Mouse (Mus musculus) bone marrow, adult 2 months (tissue): ENCODE measurements around the gene Med13l. TPM values are rescaled to one million over a fixed set of nuclear protein-coding genes. Genes with fewer than 3 reads are reported as not detected.

Experiments
- H3K27ac ChIP-seq: fragments of 200-500 bp; 2 replicates; pipeline ENCODE4 v1.5.1; 2012; ENCODE audit warnings: low read depth, mild to moderate bottlenecking, control low read depth, inconsistent platforms, low read length; ENCODE audit not compliant: control insufficient read depth, poor library complexity, insufficient read depth
- H3K4me1 ChIP-seq: fragments of 200-500 bp; 2 replicates; pipeline ENCODE4 v1.6.1; 2011; ENCODE audit warnings: low read length; ENCODE audit not compliant: control insufficient read depth, insufficient read depth
- H3K4me3 ChIP-seq: fragments of 200-500 bp; replicated peaks from 2 replicates; pipeline ENCODE3; 2011; ENCODE audit warnings: mild to moderate bottlenecking, low read depth, low read length, control low read depth; ENCODE audit not compliant: control insufficient read depth
- CTCF ChIP-seq: fragments of 200-500 bp; IDR thresholded peaks from 2 replicates; pipeline ENCODE4 v1.5.1; 2011; ENCODE audit warnings: low read length, control low read depth; ENCODE audit not compliant: control insufficient read depth, insufficient read depth
- POLR2A ChIP-seq: fragments of 200-500 bp; IDR thresholded peaks from 2 replicates; pipeline ENCODE4 v1.6.1; 2011; ENCODE audit warnings: low read depth, mild to moderate bottlenecking, control low read depth, low read length, borderline replicate concordance; ENCODE audit not compliant: control insufficient read depth
- WGBS: fragments of 180-500 bp; shearing (Covaris S2); methylation state at CpG from one replicate; pipeline ENCODE4 v1.1.7; 2018; 5-methylcytosine and 5-hydroxymethylcytosine counted together
- polyA plus RNA-seq: library from polyadenylated mRNA; stranded (reverse); fragments of >200 nt; gene quantifications from 2 replicates; pipeline ENCODE4 v1.2.4, GENCODE M21; 2011; ENCODE audit warnings: low replicate concordance; ENCODE audit not compliant: missing spikeins, insufficient read depth, insufficient read length

The Med13l gene
- polyA plus RNA-seq, 1 experiment: 32.9 TPM

- H3K27ac ChIP-seq: peak overlapping the region; percentile 95
- peaks cover 3% of the 10 kb centered on the region for H3K4me1 ChIP-seq
- WGBS: 2% methylated on average over 78 of the region's 101 CpGs
- peak overlapping the region; percentile 59 for H3K4me3 ChIP-seq
- peak; percentile 36; the same call in 1 of the 2 replicates for TF ChIP-seq POLR2A
- TF ChIP-seq CTCF: 0 out of 2 replicates have a peak, but pooled peaks have one; percentile 5
Measured at GRCm38 (mm10) chr5:118559584-118560384, 695 bp upstream of the Med13l start.

DNA sequence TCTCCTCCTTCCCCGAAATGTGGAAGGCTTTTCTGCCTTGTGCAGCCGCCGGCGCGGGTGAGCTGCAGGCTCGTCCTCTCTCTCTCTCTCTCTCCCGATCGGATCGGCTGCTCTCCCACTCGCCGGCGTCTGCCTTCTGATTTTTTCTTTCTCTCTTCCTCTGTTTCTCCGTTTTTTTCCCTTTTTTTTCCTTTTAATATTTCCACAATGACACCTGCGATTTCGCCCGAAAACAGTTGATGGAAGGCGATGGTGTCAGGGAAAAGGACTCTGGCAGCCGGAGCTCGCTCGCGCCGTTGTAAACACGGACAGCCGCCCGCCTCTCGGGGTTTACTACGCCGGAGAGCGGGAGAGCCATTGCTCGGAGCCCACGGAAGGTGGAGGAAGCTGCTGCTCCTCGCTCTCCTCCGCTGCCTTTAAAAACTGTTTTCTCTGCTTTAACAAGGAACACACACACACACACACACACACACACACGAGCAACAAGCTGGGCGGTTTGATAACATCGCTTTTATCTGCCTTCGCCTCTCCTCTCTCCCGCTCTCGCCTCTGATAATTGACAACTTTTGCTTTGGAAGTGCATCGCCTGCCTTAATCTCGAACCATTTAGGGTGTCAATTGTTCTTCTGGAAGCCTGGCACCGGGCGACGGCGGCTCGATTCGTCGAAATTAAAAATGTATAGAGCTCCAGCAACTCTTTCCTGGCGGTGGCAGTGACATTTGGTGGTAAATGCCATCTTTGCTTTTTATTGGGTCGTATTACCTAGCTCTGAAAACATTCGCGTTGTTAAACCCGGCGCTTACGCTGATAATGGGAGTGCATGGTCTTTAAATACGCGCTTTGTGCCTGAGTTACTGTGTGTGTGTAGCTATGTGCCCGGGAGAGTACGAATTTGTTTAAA is 858 bp downstream of the Med13l start:
- TF ChIP-seq POLR2A (no peak), CTCF (no peak)
- Histone ChIP-seq H3K4me1 (peaks cover 4% of the 10 kb centered on the region), H3K4me3 (peak overlapping the region; percentile 93), H3K27ac (peak overlapping the region; percentile 93)
- under 1% methylated on average over 59 of the region's 59 CpGs for WGBS

- Histone ChIP-seq H3K27ac (no peak overlapping the region), H3K4me3 (peak overlapping the region; percentile 32), H3K4me1 (peaks cover 4% of the 10 kb centered on the region)
- WGBS: 14% methylated on average over 3 of the region's 3 CpGs
- TF ChIP-seq CTCF (no peak), POLR2A (no peak)
Measured at GRCm38 (mm10) chr5:118562206-118562605, 1.7 kb downstream of the Med13l start.

DNA sequence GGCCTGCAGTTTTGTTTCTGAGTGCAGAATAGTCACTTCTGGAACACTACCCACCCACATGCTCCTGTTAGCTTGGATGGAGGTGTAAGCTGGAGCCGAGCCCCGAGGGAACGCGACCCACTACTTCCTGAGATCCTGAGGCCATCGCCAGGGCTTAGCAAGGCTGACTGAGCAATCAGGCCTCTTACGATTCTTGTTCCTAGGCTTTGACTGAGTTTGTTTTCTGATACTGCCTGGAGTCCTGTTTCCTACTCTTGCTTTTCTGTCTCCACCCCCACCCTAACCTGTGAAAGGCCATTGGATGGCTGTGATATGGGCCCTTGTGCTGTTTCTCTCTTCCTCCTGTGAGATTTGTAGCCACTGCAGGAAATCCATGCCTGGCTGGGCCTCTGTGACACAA is 3.1 kb downstream of the Med13l start:
- peaks cover 4% of the 10 kb centered on the region for H3K4me1 ChIP-seq
- no peak for TF ChIP-seq CTCF
- no peak for TF ChIP-seq POLR2A
- WGBS: 13% methylated on average over 6 of the region's 6 CpGs
- no peak overlapping the region for H3K4me3 ChIP-seq
- no peak overlapping the region for H3K27ac ChIP-seq

- 94% methylated on average over 7 of the region's 7 CpGs for WGBS
- TF ChIP-seq POLR2A (no peak), CTCF (no peak)
- H3K4me1 ChIP-seq: peaks cover 4% of the 10 kb centered on the region
Measured at GRCm38 (mm10) chr5:118567395-118567794, 6.9 kb downstream of the Med13l start.

DNA sequence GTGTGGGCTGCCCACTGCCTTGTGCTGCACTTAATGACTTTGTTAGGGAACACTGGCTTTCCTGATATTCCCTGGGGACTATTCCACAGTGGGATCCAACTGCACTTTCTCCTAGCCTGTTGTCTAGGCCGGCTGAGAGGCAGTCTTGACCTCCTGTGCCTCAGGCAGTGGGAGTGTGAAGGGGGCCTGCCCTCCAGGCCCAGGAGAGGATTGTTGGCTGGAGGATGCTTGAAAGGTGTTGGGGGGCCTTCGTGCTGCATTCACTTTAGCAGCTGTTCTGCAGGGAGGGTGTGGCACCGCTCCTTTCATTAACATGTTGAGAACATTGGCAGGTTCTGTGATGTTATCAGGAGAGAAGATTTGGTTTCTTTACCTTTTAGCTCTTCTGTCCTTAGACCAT is 8.5 kb downstream of the Med13l start:
- Histone ChIP-seq H3K27ac (no peak overlapping the region), H3K4me1 (peaks cover 3% of the 10 kb centered on the region; the same call in 1 of the 2 replicates), H3K4me3 (no peak overlapping the region)
- 76% methylated on average over 3 of the region's 3 CpGs for WGBS
- TF ChIP-seq POLR2A (no peak), CTCF (no peak)

More at GRCm38 (mm10) chr5:118567395-118567794, 6.9 kb downstream of the Med13l start:
- H3K4me3 ChIP-seq: no peak overlapping the region
- no peak overlapping the region for H3K27ac ChIP-seq

- H3K27ac ChIP-seq: no peak overlapping the region
- peaks cover 9% of the 10 kb centered on the region for H3K4me1 ChIP-seq
- H3K4me3 ChIP-seq: no peak overlapping the region
- no peak for TF ChIP-seq CTCF
- no peak for TF ChIP-seq POLR2A
- WGBS: 68% methylated on average over 20 of the region's 20 CpGs
Measured at GRCm38 (mm10) chr5:118569606-118570580, 9.4 kb downstream of the Med13l start.

DNA sequence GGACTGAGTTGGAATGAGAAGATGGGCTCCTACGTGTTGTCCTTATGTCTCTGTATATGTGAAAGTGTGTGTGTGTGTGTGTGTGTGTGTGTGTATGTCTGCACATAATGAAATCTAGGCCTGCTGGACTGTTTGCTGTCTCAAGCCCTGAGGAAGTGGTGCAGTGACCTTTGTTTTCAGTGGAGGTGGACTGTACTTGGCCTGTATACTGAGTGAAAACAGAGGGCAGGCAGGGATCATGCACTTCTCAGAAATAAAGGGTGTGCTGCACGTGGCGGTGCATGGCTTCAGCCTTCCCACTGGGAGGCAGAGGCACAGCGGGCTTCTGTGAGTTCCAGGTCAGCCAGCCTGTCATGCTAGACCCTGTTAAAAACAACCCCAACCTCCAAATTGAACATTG is 11.0 kb downstream of the Med13l start:
- no peak overlapping the region for H3K27ac ChIP-seq
- no peak overlapping the region for H3K4me3 ChIP-seq
- no peak for TF ChIP-seq CTCF
- TF ChIP-seq POLR2A: no peak
- peaks cover 12% of the 10 kb centered on the region for H3K4me1 ChIP-seq
- WGBS: 70% methylated on average over 4 of the region's 4 CpGs
